Mouse (Mus musculus) heart, adult 2 months (tissue): ENCODE results near the gene Lyrm9. TPM values are rescaled to one million over a fixed set of nuclear protein-coding genes. Genes with fewer than 3 reads are reported as not detected.

Source experiments
- DNase-seq, 2 experiments: peaks; one replicate each; pipeline ENCODE4 v3.0.0; 2021
- H3K27ac ChIP-seq: fragments of 200-600 bp; 2 replicates; pipeline ENCODE4 v1.8.1; 2022
- H3K27me3 ChIP-seq: fragments of 200-500 bp; 2 replicates; pipeline ENCODE4 v1.6.1; 2012; ENCODE audit warnings: mild to moderate bottlenecking, low read length, inconsistent platforms, mixed read lengths; ENCODE audit not compliant: control insufficient read depth, insufficient read depth
- H3K36me3 ChIP-seq: fragments of 200-500 bp; 2 replicates; pipeline ENCODE4 v1.6.1; 2012; ENCODE audit warnings: low read length, inconsistent platforms; ENCODE audit not compliant: control insufficient read depth, insufficient read depth
- H3K4me1 ChIP-seq: fragments of 200-500 bp; 2 replicates; pipeline ENCODE4 v1.6.1; 2011; ENCODE audit warnings: low read length; ENCODE audit not compliant: control insufficient read depth, insufficient read depth
- H3K4me3 ChIP-seq: fragments of 200-600 bp; 2 replicates; pipeline ENCODE4 v1.8.1; 2022
- H3K79me2 ChIP-seq: fragments of 200-500 bp; replicated peaks from 2 replicates; pipeline ENCODE4 v1.6.1; 2012; ENCODE audit warnings: mild to moderate bottlenecking, inconsistent platforms, low read length, moderate library complexity, mixed read lengths; ENCODE audit not compliant: control insufficient read depth, insufficient read depth
- H3K9ac ChIP-seq: fragments of 200-500 bp; 2 replicates; pipeline ENCODE4 v1.6.1; 2012; ENCODE audit warnings: low read depth, mild to moderate bottlenecking, control low read depth, inconsistent platforms, low read length, mixed read lengths
- CTCF ChIP-seq: fragments of 200-600 bp; IDR thresholded peaks from 2 replicates; pipeline ENCODE4 v1.8.1; 2022; ENCODE audit warnings: antibody characterized with exemption, mild to moderate bottlenecking, moderate library complexity
- EP300 ChIP-seq: fragments of 200-500 bp; IDR thresholded peaks from 2 replicates; pipeline ENCODE4 v1.6.1; 2011; ENCODE audit warnings: low read depth, low read length, control low read depth; ENCODE audit not compliant: insufficient read depth
- POLR2A ChIP-seq: fragments of 200-500 bp; IDR thresholded peaks from 2 replicates; pipeline ENCODE4 v1.6.1; 2011; ENCODE audit warnings: mild to moderate bottlenecking, low read depth, low read length, control low read depth; ENCODE audit not compliant: insufficient read depth
- WGBS: fragments of 180-500 bp; shearing (Covaris S2); methylation state at CpG from one replicate; pipeline ENCODE4 v1.1.7; 2018; 5-methylcytosine and 5-hydroxymethylcytosine counted together
- intact Hi-C: fragments of 180-260 bp; cut with DNase I; formaldehyde crosslinking; loops from one replicate; pipeline ENCODE4 v1.15.1; 2025
- polyA plus RNA-seq: library from polyadenylated mRNA; depleted of rRNA; stranded (reverse); fragments of >200 nt; gene quantifications from 2 replicates; pipeline ENCODE4 v1.2.3, GENCODE M21; 2012
- total RNA-seq, 2 experiments: library from RNA; stranded (reverse); gene quantifications; 2 replicates each; pipeline ENCODE4 v1.2.3; 2021

Lyrm9 gene
- total and polyA plus RNA-seq, 3 experiments, result 35.4 to 45.3 (median 37.1) TPM

DNA sequence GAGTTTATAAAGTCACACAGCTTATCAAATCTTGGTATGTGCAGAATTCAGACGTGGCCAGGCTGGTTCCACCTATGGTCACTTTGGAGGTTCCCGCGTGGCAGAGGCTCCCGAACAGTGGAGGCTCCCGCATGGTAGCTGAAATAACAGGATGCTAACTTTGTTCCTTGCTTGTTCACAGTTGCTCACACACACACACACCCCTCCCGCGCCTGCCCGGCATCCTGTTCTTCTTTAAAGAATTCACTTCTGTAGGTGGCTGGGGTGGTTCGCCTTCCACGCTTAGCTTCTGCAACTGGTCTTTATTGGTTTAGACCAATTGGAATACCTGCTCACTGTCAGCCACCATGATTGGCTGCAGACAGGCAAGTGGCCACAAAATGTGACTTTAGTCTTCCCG lies 33.3 kb upstream of the Lyrm9 start:
- TF ChIP-seq EP300 (no peak), CTCF (no peak), POLR2A (no peak)
- H3K36me3 ChIP-seq, result no peaks in the 10 kb centered on the region
- no peak overlapping the region for H3K27ac ChIP-seq
- intact Hi-C loops, result no loop called here
- H3K9ac ChIP-seq, result no peak overlapping the region
- no peak for DNase-seq
- H3K4me3 ChIP-seq, result no peak overlapping the region
- H3K79me2 ChIP-seq, result no peaks in the 10 kb centered on the region
- WGBS, result 55% methylated on average over 11 of the region's 11 CpGs
- no peaks in the 10 kb centered on the region for H3K27me3 ChIP-seq
- no peaks in the 10 kb centered on the region for H3K4me1 ChIP-seq

DNA sequence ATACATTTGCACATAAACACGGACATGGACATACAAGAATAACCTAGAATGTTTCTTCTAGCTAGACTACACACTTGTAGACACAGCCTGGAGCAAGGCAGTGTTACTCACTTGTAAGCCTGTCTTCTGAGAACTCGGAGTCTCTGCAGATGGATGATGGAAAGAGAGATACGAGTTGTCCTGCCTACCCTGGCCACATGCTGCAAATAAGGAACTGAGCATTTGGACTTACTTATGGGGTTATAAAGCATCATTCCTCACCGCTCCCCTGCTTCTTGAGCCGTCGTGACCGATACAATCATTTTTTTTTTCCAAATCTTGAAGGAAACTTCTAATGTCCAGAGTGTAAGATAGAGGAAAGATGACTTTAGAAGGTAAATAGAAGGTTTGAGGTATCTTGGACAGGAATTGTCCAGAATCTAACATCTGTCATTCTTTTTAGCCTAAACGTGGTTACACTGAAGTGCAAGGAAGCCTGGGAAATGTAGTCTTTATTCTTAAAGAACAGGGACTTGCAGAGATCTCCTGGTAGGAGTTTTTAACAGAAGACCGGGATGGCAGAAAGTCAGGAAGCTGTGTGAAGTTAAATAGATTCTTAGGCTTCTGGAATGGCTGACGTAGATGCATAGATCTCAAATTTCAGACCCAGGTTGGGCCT lies 30.2 kb upstream of the Lyrm9 start:
- WGBS, result 78% methylated on average over 10 of the region's 10 CpGs
- intact Hi-C loops, result no loop called here
- Histone ChIP-seq H3K4me3 (no peak overlapping the region), H3K79me2 (no peaks in the 10 kb centered on the region), H3K9ac (no peak overlapping the region), H3K27me3 (no peaks in the 10 kb centered on the region), H3K36me3 (no peaks in the 10 kb centered on the region), H3K27ac (no peak overlapping the region), H3K4me1 (no peaks in the 10 kb centered on the region)
- TF ChIP-seq POLR2A (no peak), EP300 (no peak), CTCF (no peak)
- DNase-seq, result no peak

DNA sequence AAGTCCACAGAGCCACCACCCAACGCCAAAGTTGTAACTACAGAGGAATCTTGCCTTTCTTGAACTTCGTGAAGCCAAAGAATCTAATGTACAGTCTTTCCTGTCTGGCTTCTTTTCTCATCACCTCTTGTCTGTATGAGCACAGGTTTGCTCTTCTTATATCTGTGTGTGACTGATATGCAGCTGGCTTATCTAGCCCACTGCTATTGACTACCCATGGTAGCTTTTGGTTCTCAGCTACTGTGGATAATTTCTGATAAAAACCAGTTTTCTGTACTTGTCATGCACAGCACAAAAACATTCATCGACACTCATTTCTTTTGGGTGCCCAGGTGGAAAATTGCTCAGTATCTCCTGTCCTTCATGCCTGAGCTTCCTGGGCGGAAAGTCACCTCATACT lies 25.3 kb upstream of the Lyrm9 start:
- H3K79me2 ChIP-seq, result no peaks in the 10 kb centered on the region
- H3K27me3 ChIP-seq, result no peaks in the 10 kb centered on the region
- DNase-seq, result no peak
- H3K27ac ChIP-seq, result no peak overlapping the region
- no peak overlapping the region for H3K9ac ChIP-seq
- 91% methylated on average over 4 of the region's 4 CpGs for WGBS
- peaks cover 1% of the 10 kb centered on the region; the same call in 1 of the 2 replicates for H3K4me1 ChIP-seq
- intact Hi-C loops, result no loop called here
- TF ChIP-seq POLR2A, result no peak
- no peak for TF ChIP-seq EP300
- TF ChIP-seq CTCF, result no peak
- H3K4me3 ChIP-seq, result no peak overlapping the region
- no peaks in the 10 kb centered on the region for H3K36me3 ChIP-seq

DNA sequence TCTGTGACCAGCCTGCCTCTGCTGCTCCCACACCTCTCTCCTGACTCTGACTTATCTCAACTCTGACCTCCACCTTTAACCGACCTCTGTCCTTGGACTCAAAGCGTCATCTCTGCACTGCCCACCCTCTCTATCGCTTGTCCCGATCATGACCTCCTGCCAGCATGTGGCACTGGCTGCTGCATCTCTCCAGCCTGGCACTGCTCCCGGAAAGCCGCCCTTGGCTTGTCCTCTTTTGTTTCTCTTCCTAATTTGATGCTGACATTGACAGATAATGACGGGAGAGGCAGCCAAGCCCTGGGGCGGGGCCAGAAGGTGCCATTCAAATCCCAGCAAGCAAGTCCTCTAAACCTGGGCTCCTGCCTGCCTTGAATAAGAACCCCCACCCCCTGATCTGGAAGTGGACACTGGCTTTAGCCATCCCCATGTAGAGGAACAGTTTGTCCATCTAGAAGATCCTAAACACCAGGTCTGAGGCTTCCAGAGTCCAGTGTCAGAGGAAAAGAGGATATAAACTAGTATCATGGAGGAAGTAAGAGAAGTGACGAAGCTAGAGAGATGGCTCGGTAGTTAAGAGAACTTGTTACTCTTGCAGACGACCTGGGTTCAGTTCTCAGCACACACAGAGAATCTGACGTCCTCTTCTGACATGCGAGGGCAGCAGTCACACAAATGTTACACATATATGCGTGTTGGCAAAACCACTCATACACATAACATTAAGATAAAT lies 22.6 kb upstream of the Lyrm9 start:
- intact Hi-C loops, result no loop called here

DNA sequence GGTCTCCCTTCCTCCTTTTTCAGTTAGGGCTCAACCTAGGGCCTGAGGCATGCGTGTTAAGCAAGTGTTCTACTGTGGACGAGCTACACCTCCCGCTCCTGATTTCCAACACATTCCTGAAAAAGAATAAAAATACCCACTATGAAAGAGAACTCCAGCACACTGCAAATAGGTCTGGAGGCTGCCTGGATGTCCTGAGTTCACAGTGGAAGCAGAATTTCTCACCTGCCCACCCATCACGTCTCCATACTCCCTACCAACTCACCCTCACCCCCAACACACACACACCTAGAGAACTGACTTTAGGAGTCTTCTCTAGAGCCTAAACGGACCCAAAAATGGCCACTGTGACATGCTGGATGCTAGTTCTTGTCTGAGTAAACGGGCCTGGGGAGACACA lies 21.8 kb upstream of the Lyrm9 start:
- intact Hi-C loops, result no loop called here
- Histone ChIP-seq H3K4me1 (peaks cover 1% of the 10 kb centered on the region; the same call in 1 of the 2 replicates), H3K9ac (no peak overlapping the region), H3K27me3 (no peaks in the 10 kb centered on the region), H3K36me3 (no peaks in the 10 kb centered on the region), H3K79me2 (no peaks in the 10 kb centered on the region), H3K4me3 (no peak overlapping the region), H3K27ac (no peak overlapping the region; the same call in 1 of the 2 replicates)
- TF ChIP-seq EP300 (no peak), POLR2A (no peak), CTCF (no peak)
- 89% methylated on average over 6 of the region's 6 CpGs for WGBS
- DNase-seq, result no peak

More for the DNA sequence above, 22.6 kb upstream of the Lyrm9 start:
- WGBS, result 40% methylated on average over 14 of the region's 14 CpGs
- Histone ChIP-seq H3K4me3 (no peak overlapping the region), H3K36me3 (no peaks in the 10 kb centered on the region), H3K4me1 (peaks cover 1% of the 10 kb centered on the region; the same call in 1 of the 2 replicates), H3K9ac (no peak overlapping the region), H3K27ac (peak overlapping the region; percentile 66), H3K79me2 (no peaks in the 10 kb centered on the region), H3K27me3 (no peaks in the 10 kb centered on the region)
- peak; percentile 79 to 88 for DNase-seq
- no peak for TF ChIP-seq CTCF
- TF ChIP-seq EP300, result 0 out of 2 replicates have a peak, but pooled peaks have one; percentile 59

DNA sequence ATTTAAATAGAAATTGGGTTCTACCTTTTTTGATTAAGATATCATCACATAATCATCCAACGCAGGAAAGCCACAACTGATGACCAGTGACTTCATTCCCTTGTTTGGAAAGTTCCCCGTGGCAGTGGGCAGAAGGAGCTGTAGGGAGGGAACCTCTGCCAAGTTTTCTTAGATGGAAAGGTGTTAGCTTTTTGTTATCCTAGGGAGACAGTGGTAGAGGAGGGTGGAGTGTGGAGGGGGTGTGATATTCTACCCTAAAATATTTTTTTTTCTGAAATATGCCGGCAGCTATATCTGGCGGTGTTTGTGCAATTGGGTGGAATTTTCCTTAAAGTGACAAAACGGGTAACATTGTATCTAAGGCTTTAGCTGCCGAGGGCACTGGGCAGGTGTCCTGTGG lies 21.2 kb upstream of the Lyrm9 start:
- peaks cover 1% of the 10 kb centered on the region; the same call in 1 of the 2 replicates for H3K4me1 ChIP-seq
- H3K9ac ChIP-seq, result no peak overlapping the region
- DNase-seq, result no peak
- no peaks in the 10 kb centered on the region for H3K79me2 ChIP-seq
- WGBS, result 65% methylated on average over 6 of the region's 6 CpGs
- intact Hi-C loops, result no loop called here
- H3K4me3 ChIP-seq, result no peak overlapping the region
- no peaks in the 10 kb centered on the region for H3K36me3 ChIP-seq
- TF ChIP-seq CTCF (no peak), EP300 (no peak), POLR2A (no peak)
- H3K27ac ChIP-seq, result no peak overlapping the region
- no peaks in the 10 kb centered on the region for H3K27me3 ChIP-seq
